Mouse (Mus musculus): ENCODE results near the gene Glmn.
A peak's percentile ranks its signal among the peaks of the same experiment; 100 is the strongest.

The Glmn gene

GRCm38 (mm10) chr5:107597301-107598077 is at the start of gene Glmn, which contains the start of gene Rpap2:
Glmn (minus strand) TSS chr5:107597888.
Rpap2 (plus strand) TSS chr5:107597373.
- peak; percentile 62 for DNase-seq (ENCODE audit: low spot score)

GRCm38 (mm10) chr5:107645935-107646334 is 48.2 kb upstream of the Glmn start:
- no peak for DNase-seq (ENCODE audit: low spot score)

- no peak for DNase-seq (ENCODE audit: low spot score)
Measured at GRCm38 (mm10) chr5:107644595-107644994, 46.9 kb upstream of the Glmn start.

- DNase-seq (ENCODE audit: low spot score) = no peak
Measured at GRCm38 (mm10) chr5:107638366-107638765, 40.7 kb upstream of the Glmn start.

- DNase-seq (ENCODE audit: low spot score) = no peak
Measured at GRCm38 (mm10) chr5:107637106-107637505, 39.4 kb upstream of the Glmn start.

GRCm38 (mm10) chr5:107633651-107634050 is 36.0 kb upstream of the Glmn start:
- DNase-seq (ENCODE audit: low spot score) = no peak

- DNase-seq (ENCODE audit: low spot score) = no peak
Measured at GRCm38 (mm10) chr5:107621327-107621726, 23.6 kb upstream of the Glmn start.

- no peak for DNase-seq (ENCODE audit: low spot score)
Measured at GRCm38 (mm10) chr5:107617986-107618385, 20.3 kb upstream of the Glmn start.

- DNase-seq (ENCODE audit: low spot score) = peak; percentile 69
Measured at GRCm38 (mm10) chr5:107611224-107611623, 13.5 kb upstream of the Glmn start.

GRCm38 (mm10) chr5:107598380-107598779 is 692 bp upstream of the Glmn start:
- no peak for DNase-seq (ENCODE audit: low spot score)

GRCm38 (mm10) chr5:107569148-107569547 is 28.5 kb downstream of the Glmn start:
- DNase-seq (ENCODE audit: low spot score) = no peak

- no peak for DNase-seq (ENCODE audit: low spot score)
Measured at GRCm38 (mm10) chr5:107556969-107557368, 40.7 kb downstream of the Glmn start.

- DNase-seq (ENCODE audit: low spot score) = no peak
Measured at GRCm38 (mm10) chr5:107554336-107554735, 43.4 kb downstream of the Glmn start.

GRCm38 (mm10) chr5:107548444-107548843 is 49.2 kb downstream of the Glmn start:
- no peak for DNase-seq (ENCODE audit: low spot score)

- DNase-seq (ENCODE audit: low spot score) = no peak
Measured at GRCm38 (mm10) chr5:107547955-107548354, 49.7 kb downstream of the Glmn start.

GRCm38 (mm10) chr5:107545927-107546326 is 51.8 kb downstream of the Glmn start:
- no peak for DNase-seq (ENCODE audit: low spot score)

- no peak for DNase-seq (ENCODE audit: low spot score)
Measured at GRCm38 (mm10) chr5:107541696-107542095, 56.0 kb downstream of the Glmn start.

- DNase-seq (ENCODE audit: low spot score) = no peak
Measured at GRCm38 (mm10) chr5:107534581-107534980, 63.1 kb downstream of the Glmn start, which contains the start of gene 1700028K03Rik. 1700028K03Rik (plus strand) TSS chr5:107534709.

GRCm38 (mm10) chr5:107533590-107533989 is 64.1 kb downstream of the Glmn start:
- DNase-seq (ENCODE audit: low spot score) = no peak

- no peak for DNase-seq (ENCODE audit: low spot score)
Measured at GRCm38 (mm10) chr5:107528856-107529255, 68.8 kb downstream of the Glmn start.

- no peak for DNase-seq (ENCODE audit: low spot score)
Measured at GRCm38 (mm10) chr5:107524281-107524680, 73.4 kb downstream of the Glmn start.

- no peak for DNase-seq (ENCODE audit: low spot score)
Measured at GRCm38 (mm10) chr5:107521897-107522296, 75.8 kb downstream of the Glmn start.

- DNase-seq (ENCODE audit: low spot score) = no peak
Measured at GRCm38 (mm10) chr5:107521386-107521785, 76.3 kb downstream of the Glmn start.

- DNase-seq (ENCODE audit: low spot score) = no peak
Measured at GRCm38 (mm10) chr5:107518602-107519001, 79.1 kb downstream of the Glmn start.
